Mouse (Mus musculus) megakaryocyte progenitor cell, adult 5-6 weeks (primary cell): ENCODE data around the gene Dctd. TPM values are rescaled to one million over a fixed set of nuclear protein-coding genes. Genes with fewer than 3 reads are reported as not detected.

Experiments used
- ATAC-seq: replicated peaks from 2 replicates; pipeline ENCODE4 v1.8.0; 2016; ENCODE audit warnings: mild to moderate bottlenecking, moderate TSS enrichment, inconsistent platforms; ENCODE audit not compliant: poor library complexity
- total RNA-seq, 2 experiments: library from RNA; stranded (forward) in 1 of 2; stranded (reverse) in 1 of 2; fragments of 157-497, 149-512 nt in 1 of 2; fragments of 200-1000 nt in 1 of 2; gene quantifications; 2 replicates each; pipeline versions ENCODE4 v1.2.3 to v1.2.4; 2015 to 2017

Dctd gene
- 52.8 and 61.8 TPM in 2 replicates for total RNA-seq (2015)
- total RNA-seq (2017), result 59.5 and 67.3 TPM in 2 replicates

DNA sequence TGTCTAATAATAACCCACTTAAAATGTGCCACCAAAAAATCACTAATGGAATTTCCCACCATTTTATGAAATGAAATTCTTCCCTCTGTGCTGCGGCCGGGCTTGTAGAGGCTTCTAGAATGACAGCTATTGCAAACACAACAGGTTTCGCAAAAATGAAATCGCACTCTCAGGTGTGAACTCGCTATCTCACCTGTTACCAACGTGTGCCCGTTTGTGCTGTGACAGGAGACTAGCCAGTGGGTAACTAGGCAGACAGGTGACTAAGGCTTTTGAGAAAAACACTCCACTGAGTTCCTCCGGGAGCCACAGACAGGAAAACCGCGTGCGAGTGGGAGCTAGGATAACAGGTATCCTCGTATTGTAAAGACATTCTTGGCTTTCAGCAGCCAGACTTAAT is at the start of gene Dctd:
Gene Dctd (plus strand): TSS at position 301 of the 400 bp plus-strand sequence.
- ATAC-seq, result no peak

- no peak for ATAC-seq
Observed at GRCm38 (mm10) chr8:48053611-48054010, 45.3 kb upstream of the Dctd start.

DNA sequence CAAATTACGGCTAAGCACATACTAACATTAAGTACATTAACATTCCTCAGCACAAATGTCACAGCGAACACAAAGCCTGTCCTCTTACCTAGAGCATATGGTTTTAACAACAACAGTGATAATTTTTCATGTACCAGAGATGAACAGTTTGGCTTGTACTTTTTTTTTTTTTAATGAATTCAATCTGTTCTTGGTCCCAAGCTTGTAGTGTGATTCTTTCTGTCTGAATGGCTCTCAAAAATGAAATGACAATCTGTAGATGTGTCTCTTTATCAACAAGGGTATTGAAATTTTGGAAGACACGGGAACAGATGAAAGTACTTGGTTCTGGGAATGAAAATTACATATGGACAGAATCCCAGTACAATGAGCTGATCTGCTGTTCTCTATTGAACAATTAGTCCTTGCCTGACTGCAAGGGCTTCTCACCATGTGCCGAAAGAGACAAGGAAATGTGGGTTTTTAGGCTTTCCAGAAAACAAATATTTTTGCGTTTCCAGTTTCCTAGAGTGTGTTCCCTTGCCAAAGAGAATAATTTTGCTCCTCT is 35.3 kb upstream of the Dctd start:
- no peak for ATAC-seq

DNA sequence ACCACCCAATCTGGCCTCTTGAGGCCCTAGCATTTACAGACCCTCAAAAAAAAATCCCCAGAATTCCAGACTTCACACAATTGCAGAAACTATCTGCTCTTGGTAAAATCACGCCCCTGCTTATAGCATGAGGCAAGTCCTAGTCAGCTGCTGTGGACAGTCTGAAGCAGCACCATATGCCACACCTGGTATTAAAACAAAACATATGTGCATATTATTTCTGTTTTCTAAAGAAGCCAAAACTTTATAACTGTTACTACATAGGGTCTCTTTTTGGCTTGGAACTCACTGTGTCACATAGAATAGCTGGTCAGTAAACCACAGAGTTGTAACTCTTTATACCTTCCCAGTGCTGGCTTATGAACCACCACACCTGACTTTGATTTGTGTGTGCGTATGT is 24.7 kb upstream of the Dctd start:
- ATAC-seq, result no peak

DNA sequence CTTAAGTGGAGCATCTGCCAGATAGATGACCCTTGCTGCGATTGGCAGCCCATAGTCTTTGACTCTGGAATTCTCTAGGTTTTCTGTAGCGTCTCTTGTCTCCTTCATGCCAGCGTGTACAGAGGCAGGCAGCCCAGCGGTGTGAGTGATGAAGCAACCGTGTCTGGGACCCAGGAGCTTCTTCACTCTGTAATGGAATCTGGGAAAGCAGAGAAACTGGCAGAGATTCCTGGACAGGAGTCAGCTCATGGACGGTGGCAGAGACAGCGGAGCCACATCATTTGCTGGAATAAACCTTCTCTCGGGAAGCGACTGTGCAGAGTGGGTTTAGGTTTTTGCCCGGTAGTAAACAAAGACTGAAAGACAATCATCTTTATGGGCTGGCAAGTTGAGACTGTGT is 16.5 kb upstream of the Dctd start:
- ATAC-seq, result no peak

GRCm38 (mm10) chr8:48090661-48091060 is 8.2 kb upstream of the Dctd start:
- ATAC-seq, result no peak

GRCm38 (mm10) chr8:48095378-48095777 is 3.5 kb upstream of the Dctd start:
- ATAC-seq, result no peak

DNA sequence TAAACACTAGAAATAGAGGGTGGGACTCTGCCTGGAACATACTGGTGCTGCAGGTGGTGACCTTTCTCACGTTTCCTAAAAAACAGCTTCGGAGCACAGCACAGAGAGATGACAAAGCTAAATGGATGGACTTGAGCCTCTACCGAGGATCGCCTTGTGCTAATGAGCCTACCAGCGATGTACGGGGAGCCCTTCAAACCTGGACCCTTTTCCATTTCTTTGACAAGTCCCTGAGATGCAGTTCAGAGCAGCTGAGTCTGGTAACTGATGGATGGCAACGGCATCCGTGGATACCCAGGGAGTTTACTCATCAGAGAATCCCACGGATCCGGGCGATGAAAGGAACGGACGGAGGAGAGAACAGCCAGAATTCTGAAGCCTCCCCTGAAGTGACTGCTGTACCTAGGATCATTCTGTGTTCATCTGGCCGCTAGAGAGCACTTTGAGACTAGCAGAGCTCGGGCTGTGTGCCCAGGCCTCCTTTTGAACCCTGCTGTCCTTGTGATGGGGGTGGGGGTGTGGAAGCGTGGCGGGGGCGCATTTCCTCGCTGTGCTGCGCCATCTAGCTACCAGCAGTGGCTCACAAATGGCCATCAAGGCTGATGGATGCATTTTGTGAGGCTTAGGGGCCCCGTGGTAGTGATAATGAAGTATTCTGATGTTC is 1.6 kb upstream of the Dctd start:
- peak; percentile 66 for ATAC-seq

- ATAC-seq, result no peak
Observed at GRCm38 (mm10) chr8:48098081-48098639, 732 bp upstream of the Dctd start.

GRCm38 (mm10) chr8:48100100-48100787 is 1.4 kb downstream of the Dctd start:
- no peak for ATAC-seq

DNA sequence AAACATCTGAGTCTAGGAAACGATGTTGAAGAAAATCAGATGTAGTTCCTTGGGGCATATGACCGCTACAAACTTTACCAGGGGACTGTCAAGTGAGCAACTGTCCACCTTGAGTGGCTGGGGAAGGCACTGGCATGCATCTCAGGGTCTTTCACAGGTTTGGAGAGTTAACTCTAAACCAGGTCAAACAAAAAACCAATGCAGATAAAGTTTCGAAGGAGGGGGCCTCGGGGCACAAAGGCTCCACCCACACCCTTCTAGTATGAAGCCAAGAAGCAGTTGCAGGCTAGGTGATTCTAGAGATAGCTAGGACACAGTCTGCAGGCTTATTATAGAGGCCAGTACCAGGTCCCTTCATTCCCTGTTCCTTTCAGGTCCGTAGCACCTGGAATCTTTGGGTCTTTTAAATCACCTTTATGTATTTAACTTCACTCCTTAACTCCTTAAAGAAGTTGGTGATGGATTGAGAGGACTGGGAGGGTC is 10.5 kb downstream of the Dctd start:
- peak; percentile 69 for ATAC-seq

DNA sequence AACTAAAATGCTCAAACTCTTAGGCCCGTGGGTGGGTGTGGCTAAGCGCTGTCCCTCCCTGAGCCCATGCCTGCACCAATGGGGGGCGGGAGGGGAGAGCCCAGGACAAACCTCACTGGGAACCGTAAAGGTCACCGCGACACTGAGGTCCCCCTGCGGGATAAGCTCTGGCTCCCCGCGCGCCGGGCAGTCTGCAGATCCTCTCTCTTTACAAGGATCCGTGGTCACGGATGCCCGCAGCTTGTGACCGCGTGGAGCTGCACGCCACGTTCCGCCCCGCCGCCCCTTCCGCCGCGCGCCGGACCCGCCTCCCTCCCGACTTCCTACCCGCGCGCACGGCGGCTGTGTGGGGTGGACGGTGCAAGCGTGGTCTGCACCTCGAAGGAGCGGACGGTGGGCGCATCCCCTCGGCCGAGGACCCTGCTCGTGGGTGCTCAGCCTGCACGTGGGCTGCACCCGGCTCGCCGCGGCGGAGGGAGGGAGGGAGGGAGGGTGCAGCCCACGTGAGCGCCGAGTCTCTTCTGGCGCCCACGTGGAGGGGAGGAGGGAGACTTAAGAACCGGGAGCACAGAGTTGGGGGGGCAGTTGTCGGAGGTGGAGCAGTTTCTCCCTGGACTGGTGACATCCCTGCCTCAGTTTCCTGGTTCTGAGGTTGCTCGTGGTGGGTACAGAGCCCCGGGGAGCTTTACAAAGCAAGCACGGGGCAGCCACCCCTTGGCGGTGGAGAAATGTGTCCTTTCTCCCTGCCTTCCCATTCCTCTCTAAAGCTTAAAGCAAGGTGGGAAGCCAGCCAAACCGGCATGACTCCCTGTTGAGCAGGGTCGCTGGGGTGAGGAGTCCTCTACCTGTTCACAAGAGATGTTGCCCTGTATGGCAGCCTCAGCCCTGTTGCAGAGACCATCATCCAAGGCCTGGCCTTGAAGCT is 11.2 kb downstream of the Dctd start:
- ATAC-seq, result peak; percentile 92

DNA sequence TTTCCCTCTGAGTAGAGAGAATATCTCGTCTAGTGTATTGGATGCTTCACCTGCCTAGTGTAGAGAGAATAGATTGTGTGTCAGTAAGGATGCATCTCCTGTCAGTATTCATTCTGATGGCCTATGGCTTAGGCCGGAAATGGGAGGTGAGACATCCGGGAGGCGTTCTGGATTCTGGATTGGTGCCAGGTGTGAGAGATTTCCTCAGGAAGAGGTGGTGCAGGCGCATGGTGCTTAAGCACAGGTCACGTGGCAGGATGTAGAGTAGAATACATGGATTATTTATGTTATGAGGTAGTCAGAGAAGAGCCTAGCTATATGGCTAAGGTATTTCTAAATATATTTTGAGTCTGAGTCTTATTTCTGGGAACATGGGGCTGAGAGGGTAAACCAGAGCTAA is 15.7 kb downstream of the Dctd start:
- ATAC-seq, result no peak

GRCm38 (mm10) chr8:48122991-48123390 is 24.1 kb downstream of the Dctd start:
- ATAC-seq, result 0 out of 2 replicates have a peak, but pooled peaks have one; percentile 6

DNA sequence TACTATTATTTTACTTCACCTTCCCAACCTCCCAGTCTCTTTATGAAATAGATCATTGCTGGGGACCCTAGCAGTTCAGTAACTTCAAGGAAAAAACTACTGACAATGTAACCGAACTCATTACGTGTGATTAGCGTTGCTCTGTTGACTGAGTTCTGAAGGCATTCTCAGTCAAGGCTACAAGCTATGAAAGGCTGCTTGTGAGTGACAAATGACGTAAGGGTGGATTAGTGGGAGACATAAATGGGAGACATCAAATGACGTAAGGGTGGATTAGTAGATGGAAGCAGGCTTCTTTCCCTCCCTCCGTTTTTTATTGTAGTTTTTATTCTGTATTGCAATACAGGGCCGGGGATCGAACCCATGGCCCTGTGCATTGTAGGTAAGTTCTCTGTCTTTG is 26.0 kb downstream of the Dctd start:
- ATAC-seq, result no peak

GRCm38 (mm10) chr8:48126954-48127353 is 28.1 kb downstream of the Dctd start:
- no peak for ATAC-seq

DNA sequence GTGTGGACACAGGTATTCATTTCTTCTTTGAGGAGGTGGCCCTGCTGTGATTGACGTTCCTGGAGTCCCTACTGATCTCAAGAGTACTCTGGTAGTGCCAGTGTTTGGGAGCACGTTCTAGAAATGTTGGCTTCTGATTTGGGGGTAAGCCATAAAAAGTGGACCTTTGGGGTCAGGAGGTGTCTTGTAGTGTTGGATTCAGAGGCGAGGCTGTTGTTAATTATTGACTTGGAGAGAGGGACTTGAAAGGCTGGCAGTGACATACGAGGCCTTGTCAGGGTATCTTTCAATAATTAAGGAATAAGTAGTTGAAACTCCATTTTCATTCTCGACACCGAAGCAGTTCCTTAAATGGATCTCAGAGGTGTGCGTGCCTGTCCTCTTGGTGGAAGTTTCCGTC is 31.4 kb downstream of the Dctd start:
- ATAC-seq, result no peak

- ATAC-seq, result no peak
Observed at GRCm38 (mm10) chr8:48133321-48133720, 34.4 kb downstream of the Dctd start.

DNA sequence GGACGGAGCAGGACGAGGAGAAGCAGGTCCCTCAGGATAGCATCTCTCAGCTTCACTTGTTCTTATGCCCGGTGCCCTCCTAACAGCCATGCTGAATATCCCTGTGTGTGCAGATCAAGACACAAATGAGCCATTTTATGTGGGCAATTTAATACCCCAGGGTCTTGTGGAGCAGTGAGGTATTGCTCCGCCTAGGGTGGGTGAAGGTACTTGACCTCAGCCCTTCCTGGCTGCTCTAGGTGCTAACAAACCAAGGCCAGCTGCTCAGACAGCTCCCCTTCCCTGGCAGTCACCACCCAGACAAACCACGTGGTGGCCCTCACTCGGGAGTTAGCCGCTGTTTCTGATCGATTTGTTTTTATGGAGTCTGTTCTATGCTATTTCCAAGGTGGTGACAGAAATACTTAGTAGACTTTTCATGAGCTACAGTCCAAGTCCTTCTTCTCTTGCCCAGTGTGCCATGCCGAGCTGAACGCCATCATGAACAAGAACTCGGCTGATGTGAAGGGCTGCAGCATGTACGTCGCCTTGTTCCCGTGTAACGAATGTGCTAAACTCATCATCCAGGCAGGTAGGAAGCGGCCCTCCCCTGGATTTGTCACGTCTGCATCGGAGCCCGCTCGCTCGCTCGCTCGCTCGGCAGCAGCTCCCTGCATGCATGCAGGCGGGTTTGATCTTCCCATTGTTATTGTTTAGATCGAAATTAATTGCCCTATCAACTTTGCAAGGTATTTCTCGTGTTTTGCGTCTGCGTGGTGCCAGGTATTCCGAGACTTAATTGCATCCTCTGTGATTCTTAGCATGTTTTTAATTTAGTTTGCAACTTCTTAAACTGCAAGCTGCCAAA is 38.1 kb downstream of the Dctd start:
- no peak for ATAC-seq

DNA sequence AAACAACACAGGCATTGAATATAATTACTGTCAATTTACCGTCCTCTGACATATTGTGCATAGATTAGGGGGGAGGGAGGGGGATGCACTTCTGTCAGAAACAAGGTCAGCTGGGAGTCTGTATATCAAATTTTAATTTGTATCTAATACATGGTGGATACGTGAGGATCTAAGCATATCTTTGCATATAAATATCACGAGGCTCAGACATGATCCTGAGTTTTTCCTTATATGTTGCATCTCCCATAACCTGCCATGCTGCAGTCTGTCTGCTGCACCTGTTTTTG is 38.7 kb downstream of the Dctd start:
- ATAC-seq, result no peak
